Mouse (Mus musculus): ENCODE measurements around the gene Sfxn2.

Gene Sfxn2

DNA sequence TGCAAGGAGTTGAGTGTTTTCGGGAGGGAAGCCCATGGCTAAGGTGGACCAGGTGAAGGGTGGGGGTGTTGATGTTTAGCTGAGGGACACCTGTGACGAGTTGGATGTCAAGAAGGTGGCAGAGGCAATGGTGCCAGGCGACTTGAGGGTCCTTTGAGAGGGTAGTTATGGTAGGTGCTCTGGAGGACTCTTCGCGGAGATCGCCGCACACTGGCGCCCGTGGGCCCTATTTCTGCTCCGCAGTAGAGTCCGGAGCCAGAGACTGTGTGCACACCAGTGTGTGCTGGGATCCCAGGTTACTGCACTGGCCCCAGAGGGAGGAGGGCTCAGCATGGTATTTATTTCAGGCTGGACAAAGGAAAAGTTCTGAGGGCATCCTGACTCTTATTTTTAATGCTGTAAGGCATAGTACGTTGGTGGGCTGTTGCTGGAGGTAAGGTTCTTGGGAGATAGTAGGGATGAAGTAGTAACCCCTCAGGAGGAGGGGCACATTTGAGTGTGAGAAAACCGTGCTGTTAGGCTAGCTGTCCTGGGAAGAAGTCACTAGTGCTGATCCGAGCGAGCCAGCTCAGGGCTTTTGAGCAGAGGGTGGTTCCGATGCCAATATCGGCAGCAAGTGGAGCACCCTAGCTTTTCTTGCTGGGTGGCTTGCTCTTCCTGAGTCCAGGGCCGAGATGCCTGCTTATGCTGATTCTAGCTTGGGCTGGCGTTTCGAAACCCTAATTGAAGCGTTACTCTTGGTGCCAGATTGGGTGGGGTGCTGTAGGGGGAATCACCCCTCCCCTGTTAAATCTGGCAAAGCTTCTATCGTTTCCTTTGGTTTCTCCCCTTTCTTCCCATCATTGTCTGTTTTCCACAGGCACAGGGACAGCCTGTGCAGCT is 26.5 kb downstream of the Sfxn2 start:
- no peaks in the 10 kb centered on the region for H3K27me3 ChIP-seq (ENCODE audit: insufficient read depth, low read length)
- peaks cover 23% of the 10 kb centered on the region for H3K36me3 ChIP-seq (ENCODE audit: insufficient read depth, low read length)
- TF ChIP-seq NANOG (IDR thresholded peaks at IDR 0.05; ENCODE audit: borderline replicate concordance, low read length) = no peak
- TF ChIP-seq CTCF (conservative IDR thresholded peaks at IDR 0.05; ENCODE audit: low read length) = no peak
- no peak for TF ChIP-seq POU5F1 (IDR thresholded peaks at IDR 0.05; ENCODE audit: borderline replicate concordance, low read length)
- H3K4me1 ChIP-seq (replicated peaks; ENCODE audit: low read depth, low read length) = peaks cover 47% of the 10 kb centered on the region
- H3K9me3 ChIP-seq (ENCODE audit: low read length) = no peaks in the 10 kb centered on the region
- peak overlapping the region; percentile 98 for H3K4me3 ChIP-seq (replicated peaks; ENCODE audit: low read length)

GRCm38 (mm10) chr19:46600371-46600770 is 27.2 kb downstream of the Sfxn2 start:
- peaks cover 21% of the 10 kb centered on the region for H3K36me3 ChIP-seq (ENCODE audit: insufficient read depth, low read length)
- TF ChIP-seq CTCF (conservative IDR thresholded peaks at IDR 0.05; ENCODE audit: low read length) (no peak), NANOG (IDR thresholded peaks at IDR 0.05; ENCODE audit: borderline replicate concordance, low read length) (no peak), POU5F1 (IDR thresholded peaks at IDR 0.05; ENCODE audit: borderline replicate concordance, low read length) (no peak)
- H3K4me3 ChIP-seq (replicated peaks; ENCODE audit: low read length) = no peak overlapping the region
- H3K9me3 ChIP-seq (ENCODE audit: low read length) = no peaks in the 10 kb centered on the region
- H3K4me1 ChIP-seq (replicated peaks; ENCODE audit: low read depth, low read length) = peaks cover 50% of the 10 kb centered on the region
- H3K27me3 ChIP-seq (ENCODE audit: insufficient read depth, low read length) = no peaks in the 10 kb centered on the region

- Histone ChIP-seq H3K36me3 (ENCODE audit: insufficient read depth, low read length) (peaks cover 21% of the 10 kb centered on the region), H3K4me1 (replicated peaks; ENCODE audit: low read depth, low read length) (peaks cover 54% of the 10 kb centered on the region), H3K27me3 (ENCODE audit: insufficient read depth, low read length) (no peaks in the 10 kb centered on the region), H3K4me3 (replicated peaks; ENCODE audit: low read length) (no peak overlapping the region), H3K9me3 (ENCODE audit: low read length) (no peaks in the 10 kb centered on the region)
- TF ChIP-seq POU5F1 (IDR thresholded peaks at IDR 0.05; ENCODE audit: borderline replicate concordance, low read length) (no peak), NANOG (IDR thresholded peaks at IDR 0.05; ENCODE audit: borderline replicate concordance, low read length) (no peak), CTCF (conservative IDR thresholded peaks at IDR 0.05; ENCODE audit: low read length) (no peak)
These were observed 28.3 kb downstream of the Sfxn2 start for GRCm38 (mm10) chr19:46601491-46601890.

GRCm38 (mm10) chr19:46602406-46602805 is 29.2 kb downstream of the Sfxn2 start:
- TF ChIP-seq NANOG (IDR thresholded peaks at IDR 0.05; ENCODE audit: borderline replicate concordance, low read length) = no peak
- TF ChIP-seq CTCF (conservative IDR thresholded peaks at IDR 0.05; ENCODE audit: low read length) = no peak
- TF ChIP-seq POU5F1 (IDR thresholded peaks at IDR 0.05; ENCODE audit: borderline replicate concordance, low read length) = no peak
- Histone ChIP-seq H3K9me3 (ENCODE audit: low read length) (no peaks in the 10 kb centered on the region), H3K27me3 (ENCODE audit: insufficient read depth, low read length) (no peaks in the 10 kb centered on the region), H3K36me3 (ENCODE audit: insufficient read depth, low read length) (peaks cover 26% of the 10 kb centered on the region), H3K4me3 (replicated peaks; ENCODE audit: low read length) (no peak overlapping the region), H3K4me1 (replicated peaks; ENCODE audit: low read depth, low read length) (peaks cover 58% of the 10 kb centered on the region)

DNA sequence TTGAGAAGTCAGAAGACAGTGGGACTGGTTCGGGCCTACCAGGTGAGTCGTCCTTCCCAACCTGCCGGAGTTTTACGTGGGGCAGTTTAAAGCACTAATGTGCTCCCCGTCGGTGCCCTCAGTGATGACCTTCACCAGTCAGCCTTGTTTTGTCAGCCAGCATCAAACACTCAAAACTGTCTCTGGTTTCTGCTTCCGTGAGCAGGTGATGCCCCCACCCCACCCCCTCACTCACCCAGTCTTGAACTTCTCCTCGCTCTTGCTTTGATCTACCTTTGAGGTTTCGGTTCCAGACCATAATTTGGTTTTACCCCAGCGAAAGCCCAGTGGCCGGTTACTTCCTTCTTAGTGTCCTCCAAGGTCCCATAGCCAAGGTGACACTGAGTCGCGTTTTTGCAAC is 33.6 kb downstream of the Sfxn2 start:
- peaks cover 49% of the 10 kb centered on the region for H3K4me1 ChIP-seq (replicated peaks; ENCODE audit: low read depth, low read length)
- H3K36me3 ChIP-seq (ENCODE audit: insufficient read depth, low read length) = peaks cover 44% of the 10 kb centered on the region
- H3K9me3 ChIP-seq (ENCODE audit: low read length) = no peaks in the 10 kb centered on the region
- H3K4me3 ChIP-seq (replicated peaks; ENCODE audit: low read length) = no peak overlapping the region
- H3K27me3 ChIP-seq (ENCODE audit: insufficient read depth, low read length) = no peaks in the 10 kb centered on the region
- TF ChIP-seq POU5F1 (IDR thresholded peaks at IDR 0.05; ENCODE audit: borderline replicate concordance, low read length) (no peak), CTCF (conservative IDR thresholded peaks at IDR 0.05; ENCODE audit: low read length) (no peak), NANOG (IDR thresholded peaks at IDR 0.05; ENCODE audit: borderline replicate concordance, low read length) (no peak)

GRCm38 (mm10) chr19:46607424-46607823 is 34.3 kb downstream of the Sfxn2 start:
- TF ChIP-seq CTCF (conservative IDR thresholded peaks at IDR 0.05; ENCODE audit: low read length) (peak; percentile 24; the same call in 1 of the 2 replicates), NANOG (IDR thresholded peaks at IDR 0.05; ENCODE audit: borderline replicate concordance, low read length) (no peak), POU5F1 (IDR thresholded peaks at IDR 0.05; ENCODE audit: borderline replicate concordance, low read length) (no peak)
- Histone ChIP-seq H3K27me3 (ENCODE audit: insufficient read depth, low read length) (no peaks in the 10 kb centered on the region), H3K36me3 (ENCODE audit: insufficient read depth, low read length) (peaks cover 42% of the 10 kb centered on the region), H3K4me1 (replicated peaks; ENCODE audit: low read depth, low read length) (peaks cover 46% of the 10 kb centered on the region), H3K9me3 (ENCODE audit: low read length) (no peaks in the 10 kb centered on the region), H3K4me3 (replicated peaks; ENCODE audit: low read length) (no peak overlapping the region)

GRCm38 (mm10) chr19:46608158-46608557 is 35.0 kb downstream of the Sfxn2 start:
- peak overlapping the region; percentile 26 for H3K4me3 ChIP-seq (replicated peaks; ENCODE audit: low read length)
- H3K4me1 ChIP-seq (replicated peaks; ENCODE audit: low read depth, low read length) = peaks cover 43% of the 10 kb centered on the region
- TF ChIP-seq CTCF (conservative IDR thresholded peaks at IDR 0.05; ENCODE audit: low read length) (no peak), NANOG (IDR thresholded peaks at IDR 0.05; ENCODE audit: borderline replicate concordance, low read length) (no peak), POU5F1 (IDR thresholded peaks at IDR 0.05; ENCODE audit: borderline replicate concordance, low read length) (no peak)
- peaks cover 41% of the 10 kb centered on the region for H3K36me3 ChIP-seq (ENCODE audit: insufficient read depth, low read length)
- H3K27me3 ChIP-seq (ENCODE audit: insufficient read depth, low read length) = no peaks in the 10 kb centered on the region
- H3K9me3 ChIP-seq (ENCODE audit: low read length) = no peaks in the 10 kb centered on the region

GRCm38 (mm10) chr19:46616378-46616777 is 43.2 kb downstream of the Sfxn2 start:
- no peaks in the 10 kb centered on the region for H3K9me3 ChIP-seq (ENCODE audit: low read length)
- H3K36me3 ChIP-seq (ENCODE audit: insufficient read depth, low read length) = peaks cover 44% of the 10 kb centered on the region
- TF ChIP-seq CTCF (conservative IDR thresholded peaks at IDR 0.05; ENCODE audit: low read length) = no peak
- no peak for TF ChIP-seq NANOG (IDR thresholded peaks at IDR 0.05; ENCODE audit: borderline replicate concordance, low read length)
- TF ChIP-seq POU5F1 (IDR thresholded peaks at IDR 0.05; ENCODE audit: borderline replicate concordance, low read length) = no peak
- peaks cover 55% of the 10 kb centered on the region for H3K4me1 ChIP-seq (replicated peaks; ENCODE audit: low read depth, low read length)
- H3K27me3 ChIP-seq (ENCODE audit: insufficient read depth, low read length) = no peaks in the 10 kb centered on the region
- 0 out of 2 replicates have a peak overlapping the region, but pooled peaks have one; percentile 10 for H3K4me3 ChIP-seq (replicated peaks; ENCODE audit: low read length)

Measured in E14TG2a.4 (cell line).